Mouse (Mus musculus) heart, adult 11 months (tissue): ENCODE data around the gene Gm14322.

Experiments
- DNase-seq: peaks from one replicate; pipeline ENCODE4 v3.0.0; 2022

The Gm14322 gene

DNA sequence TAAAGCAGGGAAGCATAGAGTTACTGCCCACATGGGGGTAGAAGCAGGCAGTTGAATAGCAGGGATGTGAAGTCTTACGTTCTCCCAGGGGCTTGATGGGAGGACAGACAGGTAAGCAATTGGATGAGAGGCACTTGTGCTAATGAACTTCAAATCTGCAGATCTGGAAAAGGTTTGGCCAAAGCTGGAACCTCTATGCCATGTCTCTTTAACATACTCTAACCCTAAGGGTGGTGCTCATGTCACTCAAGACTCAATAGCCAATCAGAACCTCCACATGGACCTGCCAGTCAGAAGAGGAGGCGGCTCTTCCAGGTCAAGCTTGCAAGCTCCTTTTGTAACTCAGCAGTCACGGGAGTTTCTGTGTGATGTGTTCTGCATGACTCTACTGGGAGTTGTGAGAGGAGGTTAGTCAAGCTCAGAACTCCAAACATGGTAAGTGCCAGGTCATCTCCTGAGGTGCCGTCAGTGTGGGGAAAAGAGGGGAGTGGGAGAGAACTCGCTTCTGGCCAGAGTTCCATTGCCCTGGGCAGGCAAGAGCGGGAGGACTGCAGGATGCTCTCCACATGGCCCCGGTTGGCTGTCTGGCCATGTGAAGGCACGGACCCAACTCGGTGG lies at the start of gene Gm14322:
Gene Gm14322, plus strand, starts transcription at position 348 of the 618 bp plus-strand sequence.
- DNase-seq, result peak; percentile 97

DNA sequence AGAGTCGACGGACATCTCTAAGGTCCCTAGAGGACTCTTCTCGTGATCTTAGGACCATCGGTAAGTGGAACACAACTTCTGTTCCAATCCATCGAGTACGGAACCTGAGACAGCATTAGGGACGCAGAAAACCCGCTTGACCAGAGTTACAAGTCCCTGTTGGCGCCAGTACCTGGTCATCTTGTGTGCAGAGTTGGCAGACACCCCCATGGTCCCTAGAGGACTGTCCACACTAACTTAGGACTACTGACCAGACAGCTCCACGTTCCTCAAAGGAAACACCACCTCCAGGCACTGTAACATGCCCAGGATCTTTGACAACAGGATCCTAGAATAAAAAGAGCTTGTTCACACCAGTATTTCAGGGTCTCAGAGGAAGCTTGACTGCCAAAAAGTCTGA lies 17.6 kb upstream of the Gm14322 start:
- DNase-seq, result peak; percentile 69

DNA sequence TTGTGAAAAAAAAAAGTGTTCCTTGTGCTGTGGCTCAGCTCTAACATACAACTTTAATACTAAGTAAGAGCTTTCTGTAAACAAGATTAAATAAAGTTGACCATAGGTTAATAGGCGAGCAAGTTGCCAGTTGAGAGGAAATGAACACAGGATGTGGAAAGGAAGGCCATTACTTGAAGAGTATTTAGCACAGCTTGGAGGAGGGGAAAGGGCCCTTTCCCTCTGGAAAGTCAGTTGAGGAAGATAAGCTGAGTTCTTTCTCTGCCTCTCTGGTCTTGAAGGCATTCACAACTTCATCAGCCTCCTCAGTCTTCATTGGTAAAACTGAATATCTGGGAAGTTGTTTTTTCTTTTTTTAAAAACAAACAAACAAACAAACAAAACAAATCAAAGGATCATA lies 28.3 kb downstream of the Gm14322 start:
- peak; percentile 62 for DNase-seq

DNA sequence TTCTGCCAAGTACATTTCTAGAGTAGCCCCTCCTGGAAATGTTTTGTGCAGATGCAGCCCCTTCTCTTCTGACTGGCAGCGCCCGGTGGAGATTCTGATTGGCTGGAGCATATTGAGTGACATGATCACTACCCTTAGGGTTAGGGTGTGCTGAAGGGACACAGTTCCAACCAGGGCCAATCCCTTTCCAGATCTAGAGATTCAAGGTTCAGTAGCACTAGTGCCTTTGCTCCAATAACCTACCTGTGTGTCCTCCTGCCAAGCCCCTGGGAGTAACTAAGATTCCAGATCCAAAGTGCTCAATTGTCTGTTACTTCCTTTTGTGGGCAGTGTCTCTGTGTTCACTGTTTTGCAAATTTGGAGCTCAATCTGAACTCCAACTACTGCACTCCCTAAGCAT lies 47.1 kb downstream of the Gm14322 start:
- DNase-seq, result peak; percentile 57
